Mouse (Mus musculus) WW6 (cell line): ENCODE data around the gene Selplg.

Experiments
- DNase-seq: peaks from one replicate; pipeline ENCODE4 v3.0.0-alpha.2; 2013; ENCODE audit warnings: low read depth, low spot score

Selplg gene

DNA sequence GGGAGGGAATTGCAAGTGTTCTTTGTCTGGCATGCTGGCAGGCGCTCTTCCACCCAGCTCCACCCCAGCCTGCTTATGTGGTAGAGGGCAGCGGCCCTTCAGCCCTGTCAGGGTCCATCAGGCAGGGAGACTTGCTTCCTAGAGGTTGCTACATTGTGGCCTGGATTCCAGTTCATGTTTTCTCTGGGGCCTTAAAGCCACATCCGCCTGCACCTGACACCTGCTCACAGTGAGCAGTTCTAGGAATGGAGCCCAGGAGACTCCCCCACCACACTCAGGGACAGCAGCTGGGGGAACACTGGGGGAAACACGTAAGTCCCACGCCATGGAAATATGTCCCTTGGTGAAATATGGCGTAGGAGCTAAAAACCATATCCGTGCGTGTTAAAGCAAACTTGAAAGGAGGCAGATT, at the start of gene Selplg:
Gene Selplg, minus strand, starts transcription at position 155 of the 412 bp plus-strand sequence.
- DNase-seq = no peak

DNA sequence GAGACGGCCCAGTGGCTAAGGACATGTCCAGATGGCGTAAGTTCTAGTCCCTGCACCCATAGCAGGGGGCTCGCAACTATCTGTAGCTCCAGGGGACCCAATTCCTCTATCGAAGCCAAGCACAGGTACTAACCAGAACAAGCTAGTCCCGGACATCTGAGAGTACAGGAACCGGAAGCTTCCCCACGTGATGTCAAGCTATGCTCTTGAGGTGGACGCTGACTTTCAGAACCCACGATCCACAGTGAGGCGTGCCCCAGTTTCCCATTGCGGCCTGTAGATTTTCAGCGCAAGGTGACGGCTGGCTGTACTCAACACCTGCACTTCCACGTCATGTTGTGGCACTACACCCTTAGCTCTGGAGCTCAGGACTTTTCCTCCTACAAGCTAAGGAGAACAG, 48.7 kb upstream of the Selplg start:
- no peak for DNase-seq

DNA sequence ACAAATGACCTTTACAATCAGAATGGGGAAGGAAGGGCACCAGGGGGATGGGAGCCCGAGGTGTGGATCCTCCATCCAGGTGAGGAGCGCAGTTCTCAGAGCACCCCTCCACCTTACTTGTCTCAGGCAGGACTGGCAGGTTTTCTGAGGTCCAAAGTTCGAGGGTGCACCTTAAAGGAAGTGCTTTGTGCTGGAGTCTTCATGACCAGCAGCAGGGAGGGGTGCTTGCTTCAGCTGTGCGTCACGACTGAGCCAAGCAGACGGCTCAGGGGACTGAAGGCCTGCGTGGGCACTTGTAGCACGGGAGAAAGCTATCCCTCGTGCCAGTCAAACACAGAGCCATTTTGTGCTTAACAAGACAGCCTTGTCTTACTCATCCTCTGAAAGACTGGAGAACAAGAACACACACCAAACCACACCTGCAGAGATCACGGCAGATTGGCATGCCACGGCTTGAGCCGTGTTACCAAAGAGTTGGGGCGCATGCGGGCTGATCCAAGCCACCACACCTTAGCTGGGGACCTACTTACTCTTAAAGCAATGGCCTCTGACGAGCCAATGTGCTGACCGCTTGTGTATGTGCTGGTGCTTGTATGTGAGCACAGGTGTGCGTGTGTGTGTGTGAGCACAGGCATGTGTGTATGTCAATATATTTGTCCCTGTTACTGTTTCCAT, 46.6 kb upstream of the Selplg start:
- DNase-seq = no peak

DNA sequence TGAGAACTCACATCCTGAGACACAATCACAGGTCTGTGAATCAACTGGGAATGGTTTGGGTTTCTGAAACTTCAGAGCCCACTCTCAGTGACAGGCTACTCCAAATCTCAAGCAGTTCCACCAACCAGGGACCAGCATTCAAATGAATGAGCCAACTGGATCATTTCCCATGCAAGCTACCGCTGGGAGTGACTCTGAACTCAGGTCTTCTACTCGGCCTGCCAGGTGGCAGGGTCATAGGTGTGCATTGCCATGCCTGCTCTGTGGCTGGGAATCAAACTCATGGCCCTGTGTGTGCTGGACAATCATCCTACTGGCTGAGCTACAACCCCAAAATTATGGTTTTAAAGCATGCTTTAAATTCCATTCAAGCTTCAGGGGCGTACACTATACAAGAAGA, 45.1 kb upstream of the Selplg start:
- DNase-seq = no peak

DNA sequence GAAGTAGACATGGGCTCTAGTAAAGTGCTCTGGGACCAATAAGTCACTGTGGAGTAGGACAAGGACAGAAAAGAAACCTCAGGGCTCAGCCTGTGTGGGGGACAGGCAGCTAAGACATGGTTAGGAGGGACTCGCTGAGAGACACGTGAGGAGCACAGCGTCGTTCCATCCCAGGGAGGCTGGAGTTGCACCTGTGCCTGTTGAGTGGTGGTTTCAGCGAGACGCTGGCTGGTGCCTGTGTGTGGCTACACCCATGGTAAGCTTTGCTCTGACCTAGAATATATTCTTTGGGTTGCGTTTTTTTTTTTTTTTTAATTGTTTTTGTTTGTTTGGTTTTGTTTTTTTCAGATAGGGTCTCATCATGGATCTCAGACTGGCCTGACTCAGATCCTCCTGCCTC, 43.7 kb upstream of the Selplg start:
- no peak for DNase-seq

DNA sequence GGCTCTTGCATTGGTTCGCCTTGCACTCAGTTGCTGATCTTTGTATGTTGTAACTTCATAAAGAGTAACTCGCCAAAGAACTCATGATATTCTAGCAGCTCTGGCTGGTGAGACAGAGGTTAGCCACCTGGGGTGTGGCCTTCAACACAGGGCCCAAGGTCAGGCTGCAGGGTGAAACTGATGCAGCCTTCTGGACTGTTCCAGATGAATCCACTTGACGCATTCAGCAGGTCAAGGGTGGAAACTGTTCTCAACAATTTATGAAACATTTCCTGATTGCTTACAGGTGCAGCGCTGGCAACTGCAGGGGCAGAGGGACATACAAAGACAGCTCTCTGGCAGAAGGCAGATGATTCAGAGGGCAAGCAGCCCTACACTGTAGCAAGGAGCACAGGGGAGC, 43.2 kb upstream of the Selplg start:
- no peak for DNase-seq

DNA sequence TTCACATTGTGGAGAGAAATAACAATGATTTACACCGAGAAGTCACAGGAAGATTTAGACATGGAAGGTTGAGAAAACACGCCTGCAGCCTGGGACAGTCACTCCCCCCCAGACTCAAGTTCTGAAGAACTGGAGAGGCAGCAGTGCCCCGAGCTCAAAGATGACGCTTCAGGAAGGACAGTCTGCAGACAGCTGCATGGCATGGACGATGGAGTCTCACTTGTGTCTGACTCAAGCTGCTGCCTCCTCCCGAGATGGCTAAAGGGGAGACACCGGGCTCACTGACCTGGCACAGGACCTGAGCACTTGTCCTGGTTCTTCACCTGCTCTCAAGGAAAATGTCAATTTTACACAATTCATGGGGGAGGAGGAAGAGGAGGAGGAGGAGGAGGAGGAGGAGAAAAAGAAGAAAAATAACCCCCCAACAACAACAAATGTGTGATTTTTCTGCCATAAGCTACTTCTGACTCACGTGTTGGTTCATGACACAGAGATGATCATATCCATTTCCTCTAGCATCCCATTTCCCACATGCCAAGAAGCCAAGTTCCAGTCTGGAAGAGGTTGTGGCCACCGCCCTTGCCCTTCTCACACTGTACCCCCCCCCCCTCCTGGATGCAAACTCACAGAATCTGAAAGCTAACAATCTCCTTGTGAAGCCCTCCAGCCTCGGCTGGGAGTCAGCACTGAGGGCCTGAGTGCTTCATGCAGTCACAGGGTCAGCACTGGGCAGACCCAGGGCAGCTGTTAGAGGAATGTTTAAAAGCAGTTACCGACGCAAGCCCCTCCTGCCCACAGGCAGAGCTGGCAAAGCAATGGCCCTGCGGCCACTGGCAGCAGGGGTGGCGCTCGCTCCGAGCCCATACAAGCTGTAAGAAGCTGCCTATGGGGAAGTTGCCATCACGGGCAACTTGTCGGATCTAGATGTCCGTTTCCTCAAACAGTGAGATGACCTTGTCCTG, 41.9 kb upstream of the Selplg start:
- DNase-seq = no peak

DNA sequence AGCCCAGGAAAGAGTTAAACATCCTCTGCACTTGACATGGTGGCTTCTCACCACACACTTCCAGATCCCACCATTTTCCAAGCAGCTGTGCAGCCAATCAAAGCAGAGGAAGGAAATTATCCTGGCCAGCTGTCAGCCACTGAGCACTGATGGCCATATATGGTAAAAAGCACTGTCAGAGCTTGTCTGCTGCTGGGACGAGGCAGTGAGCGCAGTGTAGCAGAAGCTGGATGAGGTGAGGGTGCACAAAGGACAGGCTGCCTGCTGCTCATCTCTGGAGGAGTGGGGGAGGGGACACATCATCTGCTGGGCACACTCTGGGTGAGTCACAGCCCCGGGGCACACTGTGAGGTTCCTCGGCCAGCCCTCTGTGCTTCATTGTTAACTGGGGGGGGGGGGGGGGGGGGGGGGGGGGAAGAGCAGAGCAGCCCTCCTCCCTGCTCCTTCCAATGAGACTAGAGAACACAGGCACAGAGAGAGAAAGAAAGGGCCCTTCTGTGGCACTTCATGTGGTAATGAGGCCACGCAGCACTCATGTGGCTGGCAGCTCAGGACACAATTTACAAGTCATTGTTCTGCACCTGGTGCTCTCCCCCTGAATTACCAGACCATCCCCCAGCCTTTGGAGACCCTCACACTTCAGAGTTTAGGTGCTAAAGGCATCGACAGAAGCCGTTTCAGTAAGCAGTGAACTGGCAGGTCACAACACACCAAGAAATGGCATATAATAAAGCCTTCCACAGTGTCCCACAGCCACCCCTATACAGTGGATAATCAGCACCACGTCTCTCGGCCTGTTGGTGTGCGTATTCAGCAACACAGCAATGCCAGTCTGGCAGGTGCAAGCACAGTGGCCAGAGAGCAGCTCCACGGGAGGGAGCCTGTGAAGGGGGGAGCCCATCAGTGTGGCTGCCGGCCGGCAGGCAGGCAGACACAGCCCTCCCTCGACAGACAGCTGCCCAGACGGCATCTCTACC, 40.8 kb upstream of the Selplg start:
- DNase-seq = peak; percentile 33

DNA sequence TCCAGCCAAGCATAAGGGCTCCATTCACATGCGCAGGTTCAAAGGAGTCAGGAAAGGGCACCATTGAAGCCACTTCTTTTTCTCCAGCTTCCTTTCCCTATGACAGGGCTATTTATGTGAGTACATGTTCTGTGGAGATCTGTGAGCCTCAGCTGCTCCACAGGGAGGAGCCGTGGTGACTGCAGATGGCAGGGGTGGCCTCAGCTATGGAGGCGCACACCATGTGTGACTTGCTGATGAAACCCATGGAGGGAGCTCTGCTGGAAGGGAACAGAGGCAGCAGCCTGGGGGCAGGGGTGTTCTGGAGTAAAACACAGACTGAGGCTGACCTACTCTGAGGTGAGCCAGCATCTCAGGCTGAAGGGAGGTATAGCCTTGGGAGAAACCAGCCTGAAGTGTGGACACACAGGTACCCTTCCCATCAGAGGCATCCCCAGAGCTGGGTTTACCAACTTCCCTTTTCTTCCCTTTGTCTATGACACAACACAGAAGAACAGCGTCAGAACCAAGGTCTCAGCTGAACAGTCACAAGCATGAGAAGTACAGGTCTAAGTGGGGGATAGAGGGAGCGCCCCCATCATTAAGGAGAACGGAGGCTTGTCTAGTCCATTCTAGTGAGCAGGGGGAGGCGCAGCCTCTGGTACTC, 39.6 kb upstream of the Selplg start:
- no peak for DNase-seq

DNA sequence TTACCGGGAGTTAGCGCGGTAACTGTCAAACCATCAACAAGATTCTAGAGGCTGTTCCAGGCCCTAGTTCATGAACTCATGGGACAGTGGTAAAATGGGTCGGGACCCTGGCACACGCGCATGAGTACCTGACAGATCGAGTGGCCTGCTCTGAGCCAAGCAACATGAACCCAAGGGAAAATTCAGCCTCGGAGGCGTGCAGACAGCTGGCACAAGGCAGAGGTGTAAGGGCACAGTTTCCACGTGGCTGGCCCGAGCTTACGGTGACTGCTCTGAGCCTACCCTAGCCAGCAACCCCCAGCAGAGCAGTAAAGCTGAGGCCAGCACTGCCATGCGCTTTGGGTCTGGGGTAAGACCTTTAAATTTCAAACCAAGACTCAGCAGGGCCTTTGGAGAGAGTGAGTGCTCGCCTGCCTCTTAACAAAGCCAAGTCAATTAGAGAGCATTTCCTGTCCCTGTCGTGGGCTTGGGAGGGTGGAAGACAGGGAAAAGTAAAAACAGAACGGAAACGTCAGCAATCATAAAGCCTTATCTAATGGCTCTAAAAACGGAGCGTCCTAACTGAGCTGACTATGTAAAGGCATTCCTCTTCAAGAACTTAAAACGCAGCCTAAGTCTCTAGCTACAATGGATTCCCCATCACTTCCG, 38.1 kb upstream of the Selplg start:
- DNase-seq = no peak

DNA sequence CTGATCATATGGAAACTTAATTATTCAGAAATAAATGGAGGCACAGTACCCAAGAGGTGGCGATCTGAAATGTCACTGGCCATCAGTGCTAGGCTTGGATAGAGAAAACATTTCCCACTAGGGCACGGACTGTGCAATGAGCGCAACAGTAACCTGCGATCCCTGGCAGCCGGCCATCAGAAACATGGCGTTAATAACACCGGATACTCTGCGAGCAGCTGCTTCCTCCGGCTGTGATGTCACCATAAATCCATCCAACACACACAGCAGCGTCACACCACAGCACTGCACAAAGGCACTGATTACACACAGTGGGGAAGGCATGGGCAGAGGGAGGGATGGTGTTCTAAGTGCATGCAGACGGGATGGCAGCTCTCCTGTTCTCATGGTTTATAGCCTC, 36.7 kb upstream of the Selplg start:
- no peak for DNase-seq

DNA sequence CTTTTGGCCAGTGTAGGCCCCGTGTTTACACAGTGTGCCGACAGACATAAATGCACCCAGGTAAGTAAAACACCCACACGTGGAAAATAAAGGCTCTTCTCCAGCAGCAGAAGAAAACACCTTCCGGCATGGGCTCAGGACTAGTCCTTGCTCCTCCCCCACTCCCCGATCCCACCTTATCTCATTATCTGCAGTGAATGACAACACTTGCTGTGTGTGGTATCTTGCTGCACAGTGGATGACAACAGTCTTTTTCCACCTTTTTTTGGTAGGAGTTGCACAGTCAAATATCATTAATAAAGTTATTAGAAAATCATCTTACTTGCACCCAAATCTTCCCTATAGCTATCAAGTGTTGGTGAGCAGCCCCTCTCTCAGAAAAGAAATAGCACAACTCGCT, 32.5 kb upstream of the Selplg start:
- DNase-seq = no peak

DNA sequence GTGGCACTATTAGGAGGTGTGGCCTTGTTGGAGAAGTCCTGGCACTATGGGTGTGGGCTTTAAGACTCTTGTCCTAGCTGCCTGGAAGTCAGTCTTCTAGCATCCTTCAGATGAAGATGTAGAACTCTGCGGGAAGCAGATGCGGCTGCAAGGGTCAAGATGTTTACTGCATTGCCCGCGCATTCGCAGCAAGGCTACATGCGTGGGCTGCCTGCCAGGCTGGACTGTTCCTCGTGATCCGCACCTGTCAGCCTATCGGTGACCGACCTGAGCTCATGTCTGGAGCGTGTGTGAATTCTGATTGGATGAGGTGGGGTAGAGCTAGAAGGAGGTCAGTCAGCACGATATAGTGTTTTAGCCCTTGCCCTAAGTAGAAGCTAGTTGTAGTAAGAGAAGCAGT, 31.6 kb upstream of the Selplg start:
- DNase-seq = no peak

DNA sequence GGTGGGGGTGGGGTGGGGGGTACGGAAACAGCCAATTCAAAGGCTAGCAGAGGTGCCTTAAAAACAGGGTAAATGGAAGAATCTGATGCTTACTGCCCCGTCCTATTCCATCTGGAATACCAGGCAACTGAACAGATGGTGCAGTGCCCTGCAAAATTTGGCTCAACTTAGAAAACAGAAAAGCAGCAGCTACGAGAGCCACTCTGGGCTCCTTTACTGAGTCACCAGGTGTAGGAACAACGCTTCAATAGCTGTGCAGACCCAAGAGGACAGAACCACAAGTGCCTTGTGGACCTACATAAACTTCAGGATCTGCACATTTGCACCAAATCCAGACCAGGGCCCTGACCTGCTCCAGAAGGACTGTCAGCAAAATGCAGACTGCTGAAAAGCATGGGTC, 30.0 kb upstream of the Selplg start:
- no peak for DNase-seq

DNA sequence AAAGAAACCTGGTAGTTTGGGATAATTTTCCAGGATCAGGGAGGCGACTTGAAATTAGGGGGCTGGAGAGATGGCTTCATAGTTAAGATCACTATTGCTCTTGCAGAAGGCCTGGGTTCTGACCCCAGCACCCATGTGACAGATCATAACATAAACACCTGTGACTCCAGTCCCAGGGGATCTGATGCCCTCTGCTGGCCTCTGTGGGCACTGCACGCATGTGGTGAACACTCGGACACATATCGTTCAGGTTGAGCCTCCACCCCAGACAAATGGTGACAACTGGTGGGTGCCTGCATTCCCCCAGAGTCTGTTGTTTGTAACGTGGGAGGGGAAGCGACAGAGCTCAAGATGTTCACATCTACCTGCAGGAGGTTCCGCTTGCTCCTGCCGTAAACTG, 28.9 kb upstream of the Selplg start:
- DNase-seq = no peak

DNA sequence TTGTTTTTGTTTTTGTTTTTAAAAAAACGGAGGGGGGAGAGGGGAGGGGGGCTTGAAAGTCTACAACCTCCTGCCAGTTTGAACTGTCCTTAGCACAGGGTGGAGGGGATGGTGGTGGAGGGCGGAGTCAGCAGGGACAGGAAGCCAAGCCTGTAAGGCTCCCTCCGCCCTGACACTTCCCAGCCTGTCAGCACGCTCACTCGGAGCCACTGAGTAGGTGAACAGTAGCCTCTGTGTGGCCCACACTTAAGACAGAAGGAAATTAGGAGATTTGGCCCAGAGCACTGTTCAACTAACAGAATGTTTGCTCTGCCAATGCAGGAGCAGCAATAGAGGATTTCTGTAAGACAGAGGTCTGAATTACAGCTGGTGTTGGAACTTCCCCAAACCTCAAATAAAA, 26.5 kb upstream of the Selplg start:
- no peak for DNase-seq

DNA sequence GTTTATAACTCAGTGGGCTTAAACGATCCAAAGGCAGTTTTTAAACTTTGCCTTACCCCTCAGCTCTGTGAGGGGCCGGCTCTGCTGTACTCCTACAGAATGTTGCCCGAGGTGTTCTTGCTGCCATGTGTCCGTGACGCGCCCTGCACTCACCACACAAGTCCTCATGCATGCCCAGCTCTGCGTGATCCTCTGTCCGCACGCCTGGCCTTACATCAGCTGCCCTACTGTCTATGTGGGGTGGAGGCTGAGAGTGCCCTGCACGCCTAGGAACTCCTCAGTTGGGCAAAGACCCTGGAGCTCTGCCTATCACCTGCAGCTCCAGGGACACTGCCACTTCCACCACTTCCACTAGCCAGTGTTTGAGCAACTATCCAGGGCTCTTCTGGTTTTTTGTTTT, 26.1 kb upstream of the Selplg start:
- no peak for DNase-seq

DNA sequence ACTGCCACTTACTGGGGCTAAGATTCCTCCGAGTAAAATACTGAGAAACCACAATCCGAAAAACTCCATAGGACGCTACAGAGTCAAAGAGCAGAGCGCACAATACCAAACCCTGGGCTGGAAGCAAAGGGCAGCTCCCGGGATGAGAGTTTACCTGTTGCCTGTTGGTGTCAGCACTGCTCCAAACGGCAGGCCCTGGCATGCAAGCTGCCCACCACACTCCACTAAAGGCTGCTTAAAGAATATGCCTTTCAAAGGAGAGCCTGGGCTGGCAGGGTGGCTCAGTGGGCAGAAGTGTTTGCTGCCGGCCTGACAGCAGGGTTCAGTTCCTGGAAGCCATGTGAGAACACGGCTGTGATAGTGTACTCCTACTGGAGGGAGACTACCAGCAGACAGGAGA, 25.2 kb upstream of the Selplg start:
- DNase-seq = no peak

DNA sequence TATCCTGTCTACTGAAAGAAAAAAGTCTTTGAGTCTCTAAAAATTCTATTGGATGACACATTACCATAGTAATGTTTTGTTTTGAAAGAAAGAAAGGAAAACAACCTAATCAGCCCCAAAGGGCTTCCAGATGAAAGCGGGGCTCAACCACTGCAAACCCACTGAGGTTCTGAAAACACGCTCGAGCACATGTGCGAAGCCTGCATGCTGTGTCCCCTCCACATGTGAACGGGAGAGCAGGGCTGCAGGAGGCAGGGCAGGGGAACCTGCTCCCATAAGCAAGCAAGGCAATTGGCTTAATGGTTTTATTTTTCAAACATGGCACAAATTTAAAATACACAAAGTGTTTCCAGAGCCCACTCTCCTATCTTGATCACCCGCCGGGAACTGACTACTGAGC, 24.2 kb upstream of the Selplg start:
- DNase-seq = no peak

DNA sequence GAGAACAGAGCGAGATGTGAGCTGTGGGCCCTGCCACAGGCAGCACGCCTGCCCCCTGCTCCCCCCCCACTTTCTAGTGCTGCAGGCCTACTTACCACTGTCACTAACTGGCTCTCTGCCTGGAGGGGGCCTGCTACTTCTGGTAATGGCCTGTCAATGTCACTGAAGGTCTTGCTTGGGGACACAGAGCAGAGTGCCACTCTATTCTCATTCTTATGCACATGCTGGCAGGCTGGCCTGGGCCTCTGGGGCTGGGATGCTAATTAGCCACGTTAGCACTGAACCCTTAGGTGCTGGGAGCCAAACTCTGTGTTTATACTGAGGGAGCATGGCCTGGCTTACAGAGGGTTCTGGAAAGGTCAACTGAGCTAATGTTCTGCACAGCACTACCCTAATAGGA, 23.3 kb upstream of the Selplg start:
- DNase-seq = no peak

DNA sequence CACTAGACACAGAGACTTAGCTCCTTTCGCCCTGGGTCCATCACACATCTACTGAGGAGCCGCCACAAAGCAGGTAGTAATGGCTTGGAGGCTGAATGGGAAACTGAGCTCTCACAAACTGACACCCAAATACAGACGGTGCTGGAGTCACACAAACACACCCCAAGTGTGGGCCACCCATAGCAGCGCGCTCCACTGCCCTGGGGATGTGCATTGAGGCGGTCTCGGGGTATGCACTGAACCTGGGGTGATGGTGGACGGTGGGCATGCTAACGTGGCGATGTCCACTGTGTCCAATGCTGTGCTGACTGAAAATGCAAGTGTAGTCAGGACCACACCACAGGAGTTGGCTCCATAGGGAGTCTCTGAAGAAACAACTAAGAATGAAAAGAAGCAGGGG, 22.7 kb upstream of the Selplg start:
- no peak for DNase-seq
